Mouse (Mus musculus) C2C12 (cell line): ENCODE measurements around the gene Mthfr.

ENCODE experiments used
- CEBPB ChIP-seq: IDR thresholded peaks from one replicate; pipeline ENCODE4 v1.6.1; 2011; ENCODE audit warnings: low read depth, mild to moderate bottlenecking, control low read depth, moderate library complexity
- CTCF ChIP-seq: IDR thresholded peaks from one replicate; pipeline ENCODE4 v1.5.1; 2011; ENCODE audit not compliant: control insufficient read depth, insufficient read depth, insufficient read length
- MYOG ChIP-seq: IDR thresholded peaks from one replicate; pipeline ENCODE4 v1.6.1; 2011; ENCODE audit not compliant: control insufficient read depth, insufficient read length; ENCODE audit errors: extremely low read depth
- USF1 ChIP-seq: IDR thresholded peaks from one replicate; pipeline ENCODE4 v1.6.1; 2011; ENCODE audit warnings: low read depth, mild to moderate bottlenecking, control low read depth, moderate library complexity

GRCm38 (mm10) chr4:148015418-148015817 lies 23.5 kb upstream of the Mthfr start:
- TF ChIP-seq CTCF (peak; percentile 46), CEBPB (no peak), USF1 (no peak), MYOG (no peak)
